In the genomic region with DNA sequence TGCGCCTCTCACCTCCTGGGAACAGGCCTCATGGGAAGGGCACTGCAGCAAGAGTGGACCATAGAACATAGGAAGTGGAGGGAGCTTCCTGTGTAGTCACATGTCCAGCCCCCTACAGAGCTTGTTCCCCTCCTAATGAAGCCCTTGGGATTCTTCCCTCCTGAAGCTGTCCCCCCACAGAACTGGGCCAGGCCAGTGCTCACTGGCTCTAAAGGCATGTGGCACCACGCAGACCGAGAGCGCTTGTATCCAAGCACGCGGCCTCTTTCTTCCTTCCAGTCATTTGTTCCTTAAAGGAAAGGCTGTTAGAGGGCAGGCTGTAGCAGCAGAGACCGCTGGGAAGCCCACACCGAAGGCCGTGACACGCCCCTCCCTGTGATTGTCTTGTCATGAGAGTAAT, we compare ENCODE assay signal across 12 mouse cellular contexts. TPM values are rescaled to one million over a fixed set of nuclear protein-coding genes. Genes with fewer than 3 reads are reported as not detected.
DNase-seq lines count a peak whose midpoint lies in the region; ATAC-seq and TF ChIP-seq lines count a peak whose summit lies in the region.
"Had no signal": no experiment of that assay in that cellular context is flagged by ENCODE, and none has a peak within 500 bp of the region (broad histone marks: within the 10 kb centered on the region; RNA-seq: fewer than 3 reads in every experiment).

No protein-coding gene starts in this region.

- H3K9ac ChIP-seq in hindbrain, embryonic 12.5 days = no peak overlapping the region
- no peak overlapping the region for H3K9ac ChIP-seq in hindbrain, embryonic 11.5 days (ENCODE audit: low read depth, low read length)
- no peak overlapping the region for H3K9ac ChIP-seq in lung, embryonic 16.5 days (ENCODE audit: low read length)
- no peak overlapping the region for H3K9ac ChIP-seq in heart, embryonic 15.5 days

- TF ChIP-seq CTCF in small intestine, adult 2 months (IDR thresholded peaks at IDR 0.05; ENCODE audit: extremely low read depth, insufficient read length, insufficient replicate concordance, low read depth, low read length) = no peak

- peaks cover 60% of the 10 kb centered on the region for H3K4me1 ChIP-seq in hindbrain, embryonic 12.5 days
- no peaks in the 10 kb centered on the region for H3K4me1 ChIP-seq in hindbrain, embryonic 11.5 days (replicated peaks; ENCODE audit: control insufficient read depth, insufficient read depth, low read length)
- peaks cover 47% of the 10 kb centered on the region for H3K4me1 ChIP-seq in lung, embryonic 16.5 days (replicated peaks; ENCODE audit: control insufficient read depth, insufficient read depth, low read length)
- H3K4me1 ChIP-seq in heart, embryonic 15.5 days (replicated peaks) = peaks cover 70% of the 10 kb centered on the region
- H3K4me1 ChIP-seq in small intestine, adult 2 months (ENCODE audit: control insufficient read depth, insufficient read depth, insufficient read length, low read length) = peaks cover 51% of the 10 kb centered on the region

- WGBS in hindbrain, embryonic 12.5 days = 51% methylated on average over 10 of the region's 10 CpGs
- WGBS in hindbrain, embryonic 11.5 days = 62% methylated on average over 10 of the region's 10 CpGs
- 72% methylated on average over 10 of the region's 10 CpGs for WGBS in lung, embryonic 16.5 days
- 77% methylated on average over 10 of the region's 10 CpGs for WGBS in heart, embryonic 15.5 days
- WGBS in small intestine, adult 2 months = 64% methylated on average over 10 of the region's 10 CpGs

- no peaks in the 10 kb centered on the region for H3K9me3 ChIP-seq in hindbrain, embryonic 12.5 days (replicated peaks)
- no peaks in the 10 kb centered on the region for H3K9me3 ChIP-seq in hindbrain, embryonic 11.5 days (ENCODE audit: control insufficient read depth, low read length)
- H3K9me3 ChIP-seq in lung, embryonic 16.5 days (ENCODE audit: control insufficient read depth, low read length) = no peaks in the 10 kb centered on the region
- no peaks in the 10 kb centered on the region for H3K9me3 ChIP-seq in heart, embryonic 15.5 days (replicated peaks)

- H3K4me3 ChIP-seq in hindbrain, embryonic 12.5 days = no peak overlapping the region
- no peak overlapping the region for H3K4me3 ChIP-seq in hindbrain, embryonic 11.5 days (ENCODE audit: low read depth, low read length)
- no peak overlapping the region for H3K4me3 ChIP-seq in lung, embryonic 16.5 days (ENCODE audit: low read length)
- H3K4me3 ChIP-seq in heart, embryonic 15.5 days = no peak overlapping the region
- no peak overlapping the region for H3K4me3 ChIP-seq in small intestine, adult 2 months (ENCODE audit: low read depth, low read length)
- H3K4me3 ChIP-seq: erythroblast, embryonic 14.5 days had no signal

- H3K27ac ChIP-seq in hindbrain, embryonic 12.5 days = peak overlapping the region; percentile 40; the same call in 1 of the 2 replicates
- H3K27ac ChIP-seq in hindbrain, embryonic 11.5 days (ENCODE audit: low read depth, low read length) = no peak overlapping the region
- peak overlapping the region; percentile 23; the same call in 1 of the 2 replicates for H3K27ac ChIP-seq in lung, embryonic 16.5 days (ENCODE audit: low read length)
- H3K27ac ChIP-seq in heart, embryonic 15.5 days = peak overlapping the region; percentile 58
- peak overlapping the region; percentile 62 for H3K27ac ChIP-seq in small intestine, adult 2 months (ENCODE audit: insufficient read depth, low read depth, low read length)

- no peaks in the 10 kb centered on the region for H3K36me3 ChIP-seq in hindbrain, embryonic 12.5 days
- H3K36me3 ChIP-seq in hindbrain, embryonic 11.5 days (ENCODE audit: control insufficient read depth, insufficient read depth, low read length) = no peaks in the 10 kb centered on the region
- no peaks in the 10 kb centered on the region for H3K36me3 ChIP-seq in lung, embryonic 16.5 days (ENCODE audit: control insufficient read depth, insufficient read depth, low read length)
- no peaks in the 10 kb centered on the region for H3K36me3 ChIP-seq in heart, embryonic 15.5 days
- H3K36me3 ChIP-seq in small intestine, adult 2 months (ENCODE audit: control insufficient read depth, insufficient read depth, low read length) = no peaks in the 10 kb centered on the region

- no peak for DNase-seq in hindbrain, embryonic 11.5 days (ENCODE audit: low spot score)
- DNase-seq in lung, postnatal 10 days = no peak
- DNase-seq: adrenal gland, postnatal 10 days; cerebellum, adult 9-11 months; gastrocnemius, postnatal 36 days; thymus, postnatal 4 days had no signal

- no peak for ATAC-seq in hindbrain, embryonic 12.5 days (ENCODE audit: low FRiP score)
- ATAC-seq in hindbrain, embryonic 11.5 days (ENCODE audit: low FRiP score) = no peak
- ATAC-seq in lung, embryonic 16.5 days (ENCODE audit: low read depth) = no peak
- ATAC-seq in heart, embryonic 15.5 days (replicated peaks; ENCODE audit: insufficient number of reproducible peaks, insufficient read depth, low FRiP score, low read depth) = no peak
- ATAC-seq in megakaryocyte, adult 5-6 weeks (ENCODE audit: poor library complexity, severe bottlenecking) = no peak

- 0 out of 2 replicates have a peak, but pooled peaks have one; percentile 11 for TF ChIP-seq POLR2A in small intestine, adult 2 months (IDR thresholded peaks at IDR 0.05; ENCODE audit: low read depth, low read length)

- no peak overlapping the region for H3K4me2 ChIP-seq in hindbrain, embryonic 12.5 days (replicated peaks)
- H3K4me2 ChIP-seq in hindbrain, embryonic 11.5 days (replicated peaks; ENCODE audit: low read depth, low read length) = no peak overlapping the region
- H3K4me2 ChIP-seq in lung, embryonic 16.5 days (ENCODE audit: low read depth, low read length) = no peak overlapping the region
- H3K4me2 ChIP-seq in heart, embryonic 15.5 days = no peak overlapping the region

- H3K27me3 ChIP-seq in hindbrain, embryonic 12.5 days = no peaks in the 10 kb centered on the region
- no peaks in the 10 kb centered on the region for H3K27me3 ChIP-seq in hindbrain, embryonic 11.5 days (ENCODE audit: control insufficient read depth, insufficient read depth, low read length)
- H3K27me3 ChIP-seq in lung, embryonic 16.5 days (ENCODE audit: control insufficient read depth, insufficient read depth, low read depth, low read length) = no peaks in the 10 kb centered on the region
- no peaks in the 10 kb centered on the region for H3K27me3 ChIP-seq in heart, embryonic 15.5 days
- H3K27me3 ChIP-seq in small intestine, adult 2 months (ENCODE audit: control insufficient read depth, insufficient read depth, low read length) = no peaks in the 10 kb centered on the region

RNA-seq across cellular contexts. Expression of a gene that starts 26.6 kb away (rescaled TPM):
- 7.9 and 8.8 TPM in 2 replicates for polyA plus RNA-seq in hindbrain, embryonic 12.5 days (2016; fragmentation: Nextera tagmentation; extraction: Ambion mirVana)
- 4.0 and 4.1 TPM in 2 replicates for polyA plus RNA-seq in hindbrain, embryonic 11.5 days (2014; fragmentation: Nextera tagmentation; extraction: Ambion mirVana)
- polyA plus RNA-seq in lung, embryonic 16.5 days (2015; fragmentation: Nextera tagmentation; extraction: Ambion mirVana) = 3.1 and 3.3 TPM in 2 replicates
- polyA plus RNA-seq in heart, embryonic 15.5 days (2015; fragmentation: Nextera tagmentation; extraction: Ambion mirVana) = 3.1 and 4.2 TPM in 2 replicates
- 11.2 and 58.0 TPM in 2 replicates for polyA plus RNA-seq in small intestine, adult 2 months (2012; rRNA removed)
- 21.2 and 21.4 TPM in 2 replicates for total RNA-seq in megakaryocyte, adult 5-6 weeks (2015)
- 14.5 and 19.0 TPM in 2 replicates for total RNA-seq in megakaryocyte, adult 5-6 weeks (2017)

RNA-seq across cellular contexts. Expression of a gene that starts 35.9 kb away (rescaled TPM):
- 14.9 and 15.6 TPM in 2 replicates for polyA plus RNA-seq in hindbrain, embryonic 12.5 days (2016; fragmentation: Nextera tagmentation; extraction: Ambion mirVana)
- 9.2 and 9.6 TPM in 2 replicates for polyA plus RNA-seq in hindbrain, embryonic 11.5 days (2014; fragmentation: Nextera tagmentation; extraction: Ambion mirVana)
- polyA plus RNA-seq in lung, embryonic 16.5 days (2015; fragmentation: Nextera tagmentation; extraction: Ambion mirVana) = 10.0 and 10.3 TPM in 2 replicates
- polyA plus RNA-seq in heart, embryonic 15.5 days (2015; fragmentation: Nextera tagmentation; extraction: Ambion mirVana) = 6.0 and 8.8 TPM in 2 replicates
- 15.0 and 37.6 TPM in 2 replicates for polyA plus RNA-seq in small intestine, adult 2 months (2012; rRNA removed)
- total RNA-seq in megakaryocyte, adult 5-6 weeks (2015) = 10.3 and 10.7 TPM in 2 replicates
- 9.3 and 10.0 TPM in 2 replicates for total RNA-seq in megakaryocyte, adult 5-6 weeks (2017)
